Mouse (Mus musculus): Measurements from ENCODE around the gene Kdm2b. TPM values are rescaled to one million over a fixed set of nuclear protein-coding genes. Genes with fewer than 3 reads are reported as not detected.

Gene Kdm2b
- total RNA-seq, 2 experiments from 2014 or later, result 41.3 to 54.5 TPM

- peak in 1 of 2 experiments; percentile 86 for DNase-seq (ENCODE audit: low spot score in 2 of 2)
Measured at GRCm38 (mm10) chr5:123013599-123014315, 24.1 kb upstream of the Kdm2b start.

- no peak for DNase-seq (ENCODE audit: low spot score in 2 of 2)
Measured at GRCm38 (mm10) chr5:123011705-123012104, 22.1 kb upstream of the Kdm2b start.

- no peak for DNase-seq (ENCODE audit: low spot score in 2 of 2)
Measured at GRCm38 (mm10) chr5:123010806-123011205, 21.2 kb upstream of the Kdm2b start.

GRCm38 (mm10) chr5:123009873-123010272 lies 20.2 kb upstream of the Kdm2b start:
- no peak for DNase-seq (ENCODE audit: low spot score in 2 of 2)

- no peak for DNase-seq (ENCODE audit: low spot score in 2 of 2)
Measured at GRCm38 (mm10) chr5:123008877-123009493, 19.4 kb upstream of the Kdm2b start.

- DNase-seq (ENCODE audit: low spot score in 2 of 2), result no peak
Measured at GRCm38 (mm10) chr5:123005716-123006592, 16.3 kb upstream of the Kdm2b start.

- DNase-seq (ENCODE audit: low spot score in 2 of 2), result no peak
Measured at GRCm38 (mm10) chr5:123000901-123001300, 11.3 kb upstream of the Kdm2b start.

- DNase-seq (ENCODE audit: low spot score in 2 of 2), result peak in 1 of 2 experiments; percentile 44
Measured at GRCm38 (mm10) chr5:122997205-122998204, 7.9 kb upstream of the Kdm2b start.

- DNase-seq (ENCODE audit: low spot score in 2 of 2), result no peak
Measured at GRCm38 (mm10) chr5:122994910-122995309, 5.3 kb upstream of the Kdm2b start.

GRCm38 (mm10) chr5:122994303-122994846 lies 4.8 kb upstream of the Kdm2b start:
- peak; percentile 83 to 93 for DNase-seq (ENCODE audit: low spot score in 2 of 2)

- no peak for DNase-seq (ENCODE audit: low spot score in 2 of 2)
Measured at GRCm38 (mm10) chr5:122993811-122994210, 4.2 kb upstream of the Kdm2b start.

GRCm38 (mm10) chr5:122991350-122992004 lies 1.9 kb upstream of the Kdm2b start:
- DNase-seq (ENCODE audit: low spot score in 2 of 2), result no peak

- no peak for DNase-seq (ENCODE audit: low spot score in 2 of 2)
Measured at GRCm38 (mm10) chr5:122990411-122991160, 963 bp upstream of the Kdm2b start.

GRCm38 (mm10) chr5:122989001-122989525 lies 560 bp downstream of the Kdm2b start:
- DNase-seq (ENCODE audit: low spot score in 2 of 2), result peak; percentile 70 to 75

GRCm38 (mm10) chr5:122988021-122988751 lies 1.4 kb downstream of the Kdm2b start:
- DNase-seq (ENCODE audit: low spot score in 2 of 2), result peak in 1 of 2 experiments; percentile 54

- peak in 1 of 2 experiments; percentile 52 for DNase-seq (ENCODE audit: low spot score in 2 of 2)
Measured at GRCm38 (mm10) chr5:122987211-122988020, 2.2 kb downstream of the Kdm2b start.

- DNase-seq (ENCODE audit: low spot score in 2 of 2), result no peak
Measured at GRCm38 (mm10) chr5:122986091-122986493, 3.5 kb downstream of the Kdm2b start.

Data from layer of hippocampus, postnatal 14 days (tissue).